Mouse (Mus musculus) heart, adult 9 months (tissue): ENCODE measurements around the gene Myo3b.

Experiments used
- DNase-seq, 2 experiments: peaks; one replicate each; pipeline ENCODE4 v3.0.0; 2022; ENCODE audit warnings: low spot score in 2 of 2

The Myo3b gene

DNA sequence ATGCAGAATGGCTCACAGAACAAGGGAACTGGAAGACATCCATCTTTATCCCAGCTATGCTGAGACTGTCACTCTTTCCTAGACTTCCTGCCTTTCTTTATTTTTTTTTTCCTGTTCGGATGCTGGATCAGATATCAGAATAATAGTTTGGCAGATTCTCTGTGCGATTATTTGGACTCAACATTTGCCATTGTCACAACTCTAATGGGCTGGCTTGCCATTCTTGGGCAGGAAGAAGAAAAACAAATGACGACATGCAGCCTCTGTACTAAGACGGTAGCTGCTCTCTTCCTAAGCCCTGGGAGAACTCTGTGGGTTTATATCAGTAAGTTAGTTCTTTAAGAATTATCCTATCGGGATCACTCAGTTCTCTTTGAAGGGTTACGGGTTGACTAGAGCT, 89.7 kb downstream of the Myo3b start:
- DNase-seq = no peak

DNA sequence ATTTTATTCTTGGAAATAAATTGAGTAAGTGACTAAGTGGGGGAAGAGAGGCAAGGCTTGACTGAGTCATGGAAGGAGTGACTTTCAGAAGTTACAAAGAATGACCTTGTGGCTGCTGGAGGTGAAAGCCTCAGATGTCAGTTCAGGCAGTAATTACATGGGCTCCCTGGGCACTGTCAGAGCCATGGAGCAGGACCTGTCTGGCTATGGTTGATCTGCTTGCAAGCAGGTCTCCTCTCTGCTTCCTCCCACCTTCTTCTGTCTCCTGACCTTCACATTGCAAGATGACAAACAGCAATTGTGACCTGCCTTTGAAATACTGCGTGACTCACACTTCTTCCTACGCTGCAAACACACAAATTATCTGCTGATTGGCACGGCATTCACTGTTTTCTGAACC, 90.6 kb downstream of the Myo3b start:
- no peak for DNase-seq

DNA sequence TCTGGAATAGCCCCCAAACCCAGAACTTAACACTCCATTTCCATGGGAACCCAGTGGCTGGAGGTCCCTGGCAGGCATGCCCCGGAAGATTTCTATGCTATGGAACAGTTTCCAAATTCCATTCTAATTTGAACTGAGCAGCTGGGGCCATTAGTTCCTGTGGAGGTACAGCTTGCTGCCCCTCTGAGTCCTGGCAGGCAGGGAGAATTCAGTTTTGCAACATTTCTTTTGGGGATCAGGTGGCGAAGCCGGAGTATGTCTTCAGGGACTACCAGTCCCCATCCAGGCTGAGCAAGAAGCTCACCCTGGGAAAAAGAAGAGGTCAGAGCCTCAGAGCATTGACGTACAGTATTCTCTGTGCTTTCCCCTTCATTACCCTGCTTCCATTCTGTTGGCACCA, 94.4 kb downstream of the Myo3b start:
- DNase-seq = no peak

DNA sequence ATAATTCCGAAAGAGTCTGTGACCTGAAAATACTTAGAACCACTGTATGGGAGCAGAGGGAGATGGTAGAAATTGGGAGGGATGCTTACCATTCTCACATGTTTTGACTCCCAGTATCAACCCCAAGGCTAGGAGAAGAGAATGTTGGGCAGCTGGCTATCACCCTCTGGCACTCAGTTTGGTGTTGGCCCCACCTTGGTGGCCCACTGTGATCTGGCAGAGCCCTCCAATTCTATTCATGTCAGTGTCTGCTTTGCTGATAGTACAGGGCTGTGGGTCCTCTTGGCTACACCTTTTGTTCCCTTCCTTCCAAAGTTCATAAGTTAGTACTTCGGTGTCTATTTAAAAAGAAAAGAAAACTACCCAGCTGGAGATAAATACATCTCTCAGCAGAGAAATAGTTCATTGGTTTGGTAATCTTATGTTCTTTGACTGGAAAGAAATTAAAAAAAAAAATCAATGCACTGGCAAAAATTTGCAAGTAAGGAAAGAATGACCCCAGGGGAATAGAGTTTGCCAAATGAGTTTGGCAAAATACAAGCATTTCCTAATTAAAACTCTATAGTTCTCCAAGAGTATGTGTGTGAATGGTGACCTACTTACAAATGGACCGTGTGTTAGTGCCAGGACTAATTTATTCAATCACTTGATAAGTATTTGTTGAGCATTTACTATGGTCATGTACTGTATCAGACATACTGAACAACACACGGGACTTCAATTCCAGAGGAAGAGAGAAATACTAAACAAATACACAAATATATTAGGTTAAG, 98.5 kb downstream of the Myo3b start:
- DNase-seq = no peak

DNA sequence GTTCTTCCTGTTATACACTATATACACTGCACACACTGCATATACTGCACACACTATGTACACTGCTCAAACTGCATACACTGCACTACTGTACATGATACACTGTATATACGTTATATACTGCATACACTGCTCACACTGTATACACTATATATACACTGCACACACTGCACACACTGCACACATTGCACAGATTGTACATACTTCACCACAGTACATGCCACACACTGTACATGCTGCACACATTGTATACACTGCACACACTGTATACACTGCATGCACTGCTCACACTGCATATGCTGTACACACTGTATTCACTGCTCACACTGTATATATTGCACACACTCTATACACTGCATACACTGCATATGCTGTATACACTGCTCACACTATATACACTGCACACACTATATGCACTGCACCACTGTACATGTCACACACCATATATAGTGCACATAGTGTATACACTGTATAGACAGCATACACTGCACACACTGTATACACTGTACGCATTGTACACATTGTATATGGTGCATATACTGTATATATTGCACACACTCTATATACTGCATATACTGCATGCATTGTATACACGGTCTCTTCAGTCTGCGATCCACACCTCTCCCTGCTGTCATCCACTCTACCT, 104.7 kb downstream of the Myo3b start:
- no peak for DNase-seq

- DNase-seq = no peak
These were observed 108.2 kb downstream of the Myo3b start for GRCm38 (mm10) chr2:70146993-70147581.

DNA sequence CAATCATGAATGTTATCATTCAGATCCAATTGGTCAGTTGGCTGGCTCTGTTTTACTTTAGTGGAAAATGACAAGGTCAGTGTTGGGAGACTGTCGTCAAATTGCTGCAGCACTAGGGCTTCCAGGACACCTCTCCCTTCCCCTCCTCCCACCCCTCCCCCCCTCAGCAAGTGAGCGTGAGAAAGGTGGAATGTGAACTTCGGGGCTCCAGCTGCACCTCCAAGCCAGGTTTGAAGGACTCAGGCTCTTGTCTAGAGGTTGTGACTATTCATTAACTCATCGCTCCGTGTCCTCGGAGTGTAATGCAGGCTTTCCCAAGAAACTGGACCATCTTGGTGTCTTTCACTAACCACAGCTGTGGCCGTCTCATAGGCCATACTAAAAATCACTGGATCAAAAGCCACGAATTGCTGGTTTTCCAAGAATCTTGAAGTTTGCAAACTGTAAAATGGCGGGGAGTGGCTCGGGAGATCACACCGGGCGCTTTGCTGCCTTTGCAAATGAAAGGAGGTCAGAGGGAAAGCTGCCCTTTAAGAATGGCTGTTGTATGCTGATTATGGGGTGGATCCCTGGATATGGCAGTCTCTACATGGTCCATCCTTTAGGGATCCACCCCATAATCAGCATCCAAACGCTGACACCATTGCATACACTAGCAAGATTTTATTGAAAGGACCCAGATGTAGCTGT, 110.0 kb downstream of the Myo3b start:
- no peak for DNase-seq

DNA sequence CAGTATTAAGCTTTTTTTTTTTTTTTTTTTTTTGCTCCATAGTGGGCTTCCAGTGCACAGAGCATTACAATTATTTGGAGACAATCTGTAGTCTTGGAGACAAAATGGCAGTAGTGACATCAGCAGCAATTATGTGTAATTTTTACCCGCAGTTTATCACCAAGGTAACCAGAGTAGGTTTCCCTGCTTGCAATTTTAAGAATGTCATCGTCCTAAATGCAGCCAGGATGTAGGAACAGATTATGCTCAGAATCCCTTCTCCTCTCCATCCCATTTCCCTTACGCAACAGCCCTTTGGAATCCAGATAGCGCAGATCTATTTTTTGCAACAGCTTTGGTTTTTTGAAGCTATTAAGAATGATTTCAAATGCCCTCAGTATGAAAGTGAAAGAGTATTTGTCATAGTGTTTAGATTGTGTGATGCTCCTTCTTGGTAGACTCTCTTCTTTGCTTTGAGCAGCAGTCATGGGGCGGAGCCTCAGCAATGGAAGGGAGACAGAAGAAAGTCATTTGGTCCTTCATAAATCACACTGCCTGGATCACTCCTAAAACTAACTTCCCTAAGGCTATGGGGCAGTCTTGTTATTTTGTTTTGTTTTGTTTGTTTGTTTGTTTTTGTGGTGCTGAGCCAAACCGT, 111.6 kb downstream of the Myo3b start:
- DNase-seq = no peak

- DNase-seq = no peak
These were observed 113.0 kb downstream of the Myo3b start for GRCm38 (mm10) chr2:70151930-70152329.

DNA sequence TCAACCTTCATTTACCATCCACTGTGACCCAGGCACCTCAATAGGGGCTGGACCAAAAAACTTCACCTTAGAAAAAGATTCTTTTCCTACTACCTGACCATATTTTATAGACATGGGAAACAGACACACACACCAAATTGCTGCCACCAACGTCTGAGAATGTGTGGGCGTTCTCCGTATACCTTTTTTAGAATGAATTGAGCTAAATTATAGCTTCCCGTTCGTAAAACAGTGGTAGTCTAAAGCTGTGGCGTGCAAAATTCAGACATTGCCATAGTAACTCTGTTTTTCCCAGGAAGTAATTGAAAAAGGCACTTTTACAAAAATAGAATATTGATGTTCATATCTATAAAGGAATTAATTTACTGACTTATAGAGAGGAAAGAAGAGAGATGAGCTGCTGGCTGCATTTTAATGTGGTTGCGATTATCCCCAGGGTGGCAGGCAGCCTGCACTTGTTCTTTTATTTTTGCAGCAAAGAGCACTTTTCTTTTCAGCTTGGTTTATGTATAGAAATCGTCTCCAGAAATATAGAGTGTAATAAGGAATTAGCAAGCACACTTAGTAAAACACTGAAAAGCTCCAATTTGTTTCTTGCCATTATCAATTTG, 116.4 kb downstream of the Myo3b start:
- no peak for DNase-seq

- no peak for DNase-seq
These were observed 120.6 kb downstream of the Myo3b start for GRCm38 (mm10) chr2:70159543-70159942.

GRCm38 (mm10) chr2:70166231-70166630, 127.3 kb downstream of the Myo3b start:
- no peak for DNase-seq

GRCm38 (mm10) chr2:70167944-70168935, 129.3 kb downstream of the Myo3b start:
- DNase-seq = no peak

- no peak for DNase-seq
These were observed 131.5 kb downstream of the Myo3b start for GRCm38 (mm10) chr2:70170469-70170868.

GRCm38 (mm10) chr2:70176823-70177708, 138.1 kb downstream of the Myo3b start:
- DNase-seq = no peak

DNA sequence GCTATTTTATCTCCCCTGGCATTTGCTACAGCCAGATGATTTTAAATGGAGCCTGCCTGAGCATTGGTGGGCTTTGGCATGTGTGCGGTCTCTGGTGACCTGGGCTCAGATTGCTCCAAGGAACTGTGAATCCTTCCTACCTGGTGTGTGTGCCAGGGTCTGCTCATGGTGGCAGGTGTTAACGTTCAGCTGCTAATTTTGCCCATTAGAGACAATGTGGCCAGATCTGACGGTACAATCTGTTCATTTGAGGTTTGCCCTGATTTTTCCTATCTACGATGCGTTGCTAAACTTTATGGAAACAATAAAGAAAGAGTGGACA, 138.7 kb downstream of the Myo3b start:
- DNase-seq = no peak

GRCm38 (mm10) chr2:70178241-70178640, 139.3 kb downstream of the Myo3b start:
- DNase-seq = no peak

DNA sequence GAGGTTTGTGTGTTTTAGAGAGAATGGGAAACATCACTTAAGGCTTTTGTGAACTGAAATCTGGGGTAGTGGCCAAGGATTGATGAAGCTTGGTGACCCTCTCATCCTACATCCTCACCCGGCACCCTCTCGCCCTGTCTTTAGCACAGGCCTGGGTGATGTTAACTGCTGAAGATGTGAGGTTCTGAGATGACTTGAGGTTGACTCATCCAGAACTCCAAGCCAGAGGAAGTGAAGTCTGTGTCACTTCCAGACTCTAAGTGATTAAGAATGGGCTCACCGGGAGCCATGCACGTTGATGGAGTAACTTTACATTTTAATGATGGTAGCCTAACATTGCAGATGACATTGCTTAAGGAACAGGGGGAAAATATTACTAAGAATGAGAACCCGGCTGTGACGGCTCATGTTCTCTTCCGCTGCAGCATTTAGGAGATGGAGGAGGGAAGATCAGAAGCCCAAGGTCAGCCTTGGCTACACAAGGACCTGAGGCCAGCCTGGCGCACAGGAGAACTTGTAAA, 143.3 kb downstream of the Myo3b start:
- DNase-seq = no peak

DNA sequence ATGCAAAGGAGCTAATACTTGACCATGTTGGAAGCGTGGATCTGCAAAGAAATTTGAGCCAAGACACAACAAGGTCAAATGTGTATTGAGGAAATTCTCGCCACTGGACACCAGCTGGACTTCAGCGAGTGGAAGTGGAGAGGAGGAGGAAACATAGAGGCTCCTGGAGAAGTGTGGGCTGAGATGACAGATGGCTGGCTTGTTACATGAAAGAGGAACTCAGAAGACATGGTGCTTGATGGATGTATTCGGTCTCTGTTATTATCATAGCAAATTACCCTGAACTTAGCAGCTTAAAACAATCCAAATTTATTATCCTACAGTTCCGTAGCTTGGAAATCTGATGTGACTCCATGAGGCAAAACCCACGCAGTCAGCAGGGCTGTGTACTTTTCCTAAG, 148.1 kb downstream of the Myo3b start:
- DNase-seq = no peak
